Mouse (Mus musculus): ENCODE measurements around the gene Mip.
"Not testable (repeated sequence)": the region's sequence is repeated elsewhere in the genome, so short reads cannot be mapped to it uniquely, and the experiment has no call there.

The Mip gene

GRCm38 (mm10) chr10:128210954-128211353 lies 14.7 kb upstream of the Mip start:
- no peak for DNase-seq (ENCODE audit: extremely low read depth, low read depth, low spot score)

DNA sequence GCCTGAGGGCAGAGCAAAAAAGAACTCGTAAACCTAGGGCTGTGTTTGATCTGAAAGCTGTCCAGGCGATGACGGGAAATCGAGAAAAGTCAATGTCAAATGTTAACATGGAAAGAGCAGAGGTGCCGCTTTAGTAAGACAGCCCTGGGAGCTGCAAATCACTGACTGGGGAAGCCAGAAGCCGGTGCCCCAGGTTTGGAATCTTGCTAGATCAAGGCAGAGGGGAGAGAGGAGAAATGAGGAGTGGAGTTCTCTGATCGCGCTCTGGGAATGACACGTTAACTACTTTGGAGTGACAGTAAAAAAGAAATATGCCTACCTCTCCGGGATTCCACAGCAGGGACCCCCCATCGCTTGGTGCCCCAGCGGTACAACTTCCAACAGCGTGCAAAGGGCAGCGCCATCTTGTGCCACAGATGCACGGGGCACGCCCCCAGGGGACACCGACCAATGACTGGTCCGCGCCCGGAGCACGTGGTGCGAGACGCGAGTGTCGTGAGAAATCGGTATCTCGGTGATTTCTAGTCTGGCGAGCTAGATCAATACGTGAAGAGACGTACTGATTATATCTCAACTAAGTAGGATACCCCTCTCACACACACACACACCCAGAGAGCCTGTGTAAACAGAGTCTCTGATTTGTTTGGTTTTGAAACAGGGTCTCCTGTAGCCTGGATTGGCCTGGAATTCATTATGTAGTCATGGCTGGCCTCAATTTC lies 14.1 kb upstream of the Mip start, which contains the start of gene Spryd4:
Gene Spryd4, minus strand, starts transcription at position 418 of the 719 bp plus-strand sequence.
- DNase-seq (ENCODE audit: extremely low read depth, low read depth, low spot score), result no peak

- no peak for DNase-seq (ENCODE audit: extremely low read depth, low read depth, low spot score)
These were observed 13.5 kb upstream of the Mip start for GRCm38 (mm10) chr10:128212148-128212547.

- DNase-seq (ENCODE audit: extremely low read depth, low read depth, low spot score), result no peak
These were observed 12.7 kb upstream of the Mip start for GRCm38 (mm10) chr10:128212871-128213323.

DNA sequence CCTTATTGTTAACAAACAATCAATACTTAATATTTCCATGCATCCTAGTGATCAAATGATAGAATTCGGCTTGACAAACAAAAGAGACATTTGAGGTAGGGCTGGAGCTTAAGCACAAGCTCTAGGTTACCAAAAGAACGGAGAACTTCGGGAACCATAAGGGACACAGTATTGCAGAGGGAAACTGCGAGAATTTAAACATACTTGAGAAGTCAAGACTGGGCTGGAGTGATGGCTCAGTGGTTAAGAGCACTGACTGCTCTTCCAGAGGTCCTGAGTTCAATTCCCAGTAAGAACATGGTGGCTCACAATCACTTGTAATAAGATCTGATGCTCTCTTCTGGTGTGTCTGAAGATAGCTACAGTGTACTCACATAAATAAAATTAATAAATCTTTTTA lies 11.5 kb upstream of the Mip start:
- not testable (repeated sequence) for DNase-seq (ENCODE audit: extremely low read depth, low read depth, low spot score)

GRCm38 (mm10) chr10:128214981-128215380 lies 10.7 kb upstream of the Mip start:
- DNase-seq (ENCODE audit: extremely low read depth, low read depth, low spot score), result no peak

DNA sequence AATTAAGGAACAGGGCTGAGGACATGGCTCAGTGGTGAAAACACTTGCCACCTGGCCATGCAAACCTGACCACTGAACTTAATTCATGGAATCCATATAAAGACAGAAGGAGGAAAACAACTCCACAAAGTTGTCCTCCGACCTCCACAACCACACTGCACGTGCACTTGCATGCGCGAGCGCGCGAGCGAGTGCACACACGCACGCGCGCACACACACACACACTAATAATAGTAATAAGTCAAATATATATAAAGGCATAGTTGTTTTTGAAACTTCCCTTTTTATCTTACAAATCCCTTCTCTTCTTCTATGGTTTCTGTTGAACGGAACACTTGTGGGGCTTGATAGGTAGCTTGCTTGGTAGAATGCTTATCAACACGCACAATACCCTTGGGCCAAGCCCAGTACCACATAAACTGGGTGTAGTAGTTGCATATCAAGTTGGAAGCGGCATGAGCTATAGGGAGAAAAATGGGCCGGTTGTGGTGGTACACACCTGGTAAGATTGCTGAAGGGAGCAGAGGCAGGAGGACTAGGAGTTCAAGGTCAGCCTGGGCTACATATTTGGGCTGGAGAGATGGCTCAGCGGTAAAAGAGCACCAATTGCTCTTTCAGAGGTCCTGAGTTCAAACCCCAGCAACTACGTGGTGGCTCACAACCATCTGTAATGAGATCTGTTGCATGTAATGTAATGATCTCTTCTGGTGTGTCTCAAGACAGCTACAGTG lies 7.1 kb upstream of the Mip start:
- no peak for DNase-seq (ENCODE audit: extremely low read depth, low read depth, low spot score)

GRCm38 (mm10) chr10:128221533-128222286 lies 3.9 kb upstream of the Mip start:
- no peak for DNase-seq (ENCODE audit: extremely low read depth, low read depth, low spot score)

DNA sequence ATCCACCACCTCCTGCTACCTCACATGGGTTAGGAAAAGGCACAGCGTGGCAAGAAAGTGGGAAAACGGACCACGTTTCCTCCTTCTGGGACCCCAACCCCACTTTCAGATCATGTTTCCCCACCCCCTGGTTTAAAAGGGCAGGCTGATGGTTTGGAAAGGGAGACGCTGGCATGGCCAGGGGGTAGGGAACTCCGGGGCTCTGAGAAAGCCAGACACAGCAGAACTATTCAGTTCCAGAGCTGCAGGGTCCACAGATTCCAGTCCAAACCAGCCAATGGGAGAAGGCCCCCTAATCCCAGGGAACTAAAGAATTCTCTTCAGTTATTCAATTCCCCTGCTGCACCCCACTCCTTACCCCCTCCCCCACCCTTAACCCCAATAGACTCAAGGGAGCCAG lies 574 bp upstream of the Mip start:
- DNase-seq (ENCODE audit: extremely low read depth, low read depth, low spot score), result no peak

- no peak for DNase-seq (ENCODE audit: extremely low read depth, low read depth, low spot score)
These were observed 2.0 kb downstream of the Mip start for GRCm38 (mm10) chr10:128227592-128227991.

GRCm38 (mm10) chr10:128228009-128228408 lies 2.4 kb downstream of the Mip start:
- no peak for DNase-seq (ENCODE audit: extremely low read depth, low read depth, low spot score)

DNA sequence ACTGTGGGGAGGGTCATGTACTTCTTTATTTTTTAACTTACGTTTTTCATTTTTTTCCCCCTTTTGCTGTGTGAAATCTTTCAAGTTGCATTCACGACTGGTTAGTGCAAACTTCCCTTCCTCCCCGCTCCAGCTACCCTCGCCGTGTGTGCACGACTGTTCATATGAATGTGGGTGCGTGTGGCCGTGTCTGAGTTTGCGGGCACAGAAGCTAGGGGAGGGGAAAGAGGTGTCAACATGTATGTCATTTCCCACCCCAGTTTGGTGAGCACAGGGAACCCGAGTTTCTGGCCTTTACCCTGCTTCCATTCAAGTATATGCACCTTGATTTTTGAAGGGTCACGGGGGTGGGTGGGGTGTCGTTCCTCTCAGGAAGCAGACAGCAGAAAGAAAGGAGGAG lies 4.9 kb downstream of the Mip start:
- DNase-seq (ENCODE audit: extremely low read depth, low read depth, low spot score), result no peak

DNA sequence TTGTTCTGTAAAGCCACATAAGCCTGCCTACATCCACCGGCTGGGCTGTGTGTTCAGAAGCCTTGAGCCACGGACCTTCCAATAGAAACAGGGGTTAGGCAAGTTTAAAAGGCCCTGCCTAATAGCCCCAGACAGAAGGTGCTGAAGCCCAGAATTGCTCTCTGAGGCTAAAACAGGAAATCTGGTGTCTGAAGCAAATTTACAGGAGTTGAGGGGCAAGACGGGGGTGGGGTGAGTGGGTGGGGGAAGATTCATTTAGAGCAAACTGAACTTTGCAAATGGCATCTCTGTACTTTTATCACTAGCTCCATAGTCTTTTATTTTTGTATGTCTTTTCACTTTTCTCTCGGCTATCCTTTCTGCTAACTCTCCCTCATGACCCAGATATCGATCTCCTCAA lies 5.5 kb downstream of the Mip start:
- no peak for DNase-seq (ENCODE audit: extremely low read depth, low read depth, low spot score)

DNA sequence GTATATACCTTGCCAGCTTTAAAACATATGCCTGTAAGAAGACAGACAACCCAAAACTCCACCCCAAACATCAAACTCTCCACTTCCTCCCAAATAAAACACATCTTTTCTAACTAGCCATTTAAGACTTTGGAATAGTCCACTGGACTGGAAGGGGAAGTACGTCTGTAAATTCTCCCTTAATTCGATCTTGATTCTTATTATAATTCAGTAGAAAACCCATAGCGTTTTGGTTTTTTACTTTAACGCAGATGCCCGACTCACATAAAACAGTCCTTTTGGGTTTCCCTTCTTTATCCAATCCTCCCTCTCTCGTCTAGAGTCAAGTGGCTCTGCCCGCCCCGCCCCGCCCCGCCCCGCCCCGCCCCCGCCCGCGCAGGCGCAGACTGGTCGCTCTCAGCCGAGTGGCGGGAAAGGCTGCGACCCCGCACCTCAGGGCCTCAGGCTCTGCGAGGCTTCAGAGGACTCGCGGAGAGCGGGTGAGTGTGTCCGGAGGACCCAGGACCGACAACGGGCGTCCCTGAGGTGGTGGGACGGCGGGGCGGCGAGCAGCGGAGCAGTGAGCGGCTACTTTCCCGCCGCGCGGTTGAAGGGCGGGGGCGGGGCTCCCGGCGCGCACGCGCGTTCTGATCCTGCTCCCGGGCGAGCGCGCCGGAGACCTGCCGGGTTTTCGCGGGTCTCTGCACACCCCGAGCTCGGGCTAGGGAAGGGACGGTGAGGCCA lies 6.2 kb downstream of the Mip start, which contains the start of gene Timeless:
Gene Timeless, plus strand, starts transcription at position 369 of the 723 bp plus-strand sequence.
- DNase-seq (ENCODE audit: extremely low read depth, low read depth, low spot score), result no peak

GRCm38 (mm10) chr10:128232420-128232985 lies 6.9 kb downstream of the Mip start:
- DNase-seq (ENCODE audit: extremely low read depth, low read depth, low spot score), result no peak

GRCm38 (mm10) chr10:128236321-128236720 lies 10.7 kb downstream of the Mip start:
- no peak for DNase-seq (ENCODE audit: extremely low read depth, low read depth, low spot score)

GRCm38 (mm10) chr10:128237807-128238480 lies 12.3 kb downstream of the Mip start:
- no peak for DNase-seq (ENCODE audit: extremely low read depth, low read depth, low spot score)

DNA sequence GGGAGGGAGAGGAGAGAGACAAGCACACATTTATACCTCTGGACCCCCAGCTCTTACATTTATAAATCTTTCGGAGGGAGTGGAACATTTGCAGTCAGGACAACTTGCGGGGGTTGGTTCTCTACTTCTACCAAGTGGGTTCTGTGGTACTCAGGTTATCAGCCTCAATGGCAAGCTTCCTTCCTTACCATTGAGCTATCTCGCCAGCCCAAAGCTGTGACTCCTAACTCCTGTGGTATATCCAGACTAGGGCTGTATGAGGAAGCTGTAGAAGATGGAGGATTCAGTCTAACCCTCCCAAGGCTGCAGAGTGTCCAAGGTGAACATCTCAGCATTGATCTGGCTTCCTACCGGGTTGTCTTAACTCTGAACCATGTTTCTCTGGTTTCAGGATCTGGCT lies 13.5 kb downstream of the Mip start:
- DNase-seq (ENCODE audit: extremely low read depth, low read depth, low spot score), result no peak

DNA sequence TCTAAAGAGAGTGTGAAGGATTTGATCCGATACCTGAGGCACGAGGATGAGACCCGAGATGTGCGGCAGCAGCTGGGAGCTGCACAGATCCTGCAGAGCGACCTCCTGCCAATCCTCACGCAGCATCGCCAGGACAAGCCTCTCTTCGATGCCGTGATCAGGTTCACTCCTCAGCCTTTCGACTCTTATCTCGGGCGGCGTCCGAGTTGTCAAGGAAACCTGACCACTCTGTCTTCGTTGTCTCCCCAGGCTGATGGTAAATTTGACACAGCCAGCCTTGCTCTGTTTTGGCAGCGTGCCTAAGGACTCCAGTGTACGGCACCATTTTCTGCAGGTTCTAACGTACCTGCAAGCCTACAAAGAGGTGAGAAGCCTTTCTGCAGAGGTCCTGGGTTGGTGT lies 14.5 kb downstream of the Mip start:
- DNase-seq (ENCODE audit: extremely low read depth, low read depth, low spot score), result no peak

- no peak for DNase-seq (ENCODE audit: extremely low read depth, low read depth, low spot score)
These were observed 17.6 kb downstream of the Mip start for GRCm38 (mm10) chr10:128243252-128243651.

Data from fat pad, adult 2 months (tissue).